Mouse (Mus musculus) spleen, adult 2 months (tissue): ENCODE measurements around the gene Arhgap31. TPM values are rescaled to one million over a fixed set of nuclear protein-coding genes. Genes with fewer than 3 reads are reported as not detected.

ENCODE experiments used
- DNase-seq, 2 experiments: peaks; one replicate each; pipeline versions ENCODE4 v3.0.0 to v3.0.0-alpha.2; 2012 to 2021; ENCODE audit warnings: low spot score in 2 of 2, low read depth in 1 of 2
- H3K27ac ChIP-seq: fragments of 200-500 bp; 2 replicates; pipeline ENCODE4 v1.5.1; 2012; ENCODE audit warnings: low read length, inconsistent platforms; ENCODE audit not compliant: insufficient read depth
- H3K27me3 ChIP-seq: fragments of 200-500 bp; 2 replicates; pipeline ENCODE4 v1.6.1; 2012; ENCODE audit warnings: mild to moderate bottlenecking, moderate library complexity, low read length, inconsistent platforms; ENCODE audit not compliant: control insufficient read depth, insufficient read depth
- H3K36me3 ChIP-seq: fragments of 200-500 bp; 2 replicates; pipeline ENCODE4 v1.6.1; 2012; ENCODE audit warnings: mild to moderate bottlenecking, low read length, inconsistent platforms; ENCODE audit not compliant: control insufficient read depth, insufficient read depth
- H3K4me1 ChIP-seq: fragments of 200-500 bp; 2 replicates; pipeline ENCODE4 v1.6.1; 2011; ENCODE audit warnings: inconsistent platforms; ENCODE audit not compliant: control insufficient read depth, insufficient read depth, insufficient read length
- H3K4me3 ChIP-seq: fragments of 200-500 bp; 2 replicates; pipeline ENCODE4 v1.5.1; 2011; ENCODE audit warnings: mild to moderate bottlenecking, inconsistent platforms; ENCODE audit not compliant: insufficient read depth, insufficient read length; ENCODE audit errors: extremely low read depth
- CTCF ChIP-seq: fragments of 200-500 bp; IDR thresholded peaks from 2 replicates; pipeline ENCODE4 v1.5.1; 2011; ENCODE audit warnings: mild to moderate bottlenecking, inconsistent platforms; ENCODE audit not compliant: insufficient read depth, insufficient read length, insufficient replicate concordance; ENCODE audit errors: extremely low read depth
- POLR2A ChIP-seq: fragments of 200-500 bp; IDR thresholded peaks from 2 replicates; pipeline ENCODE4 v1.6.1; 2011; ENCODE audit warnings: low read depth, low read length, inconsistent platforms
- WGBS: fragments of 180-500 bp; shearing (Covaris S2); methylation state at CpG from one replicate; pipeline ENCODE4 v1.1.7; 2018; 5-methylcytosine and 5-hydroxymethylcytosine counted together
- polyA plus RNA-seq: library from polyadenylated mRNA; depleted of rRNA; stranded (reverse); fragments of >200 nt; gene quantifications from 2 replicates; pipeline ENCODE4 v1.2.3, GENCODE M21; 2012; rRNA removed

The Arhgap31 gene
- polyA plus RNA-seq, 1 experiment: 3.7 TPM

GRCm38 (mm10) chr16:38555988-38556387, 157.1 kb downstream of the Arhgap31 start:
- Histone ChIP-seq H3K36me3 (no peaks in the 10 kb centered on the region), H3K4me1 (no peaks in the 10 kb centered on the region), H3K4me3 (no peak overlapping the region), H3K27ac (no peak overlapping the region), H3K27me3 (no peaks in the 10 kb centered on the region)
- no peak for DNase-seq
- WGBS: 87% methylated on average over 3 of the region's 3 CpGs
- no peak for TF ChIP-seq CTCF
- TF ChIP-seq POLR2A: no peak

- Histone ChIP-seq H3K4me1 (no peaks in the 10 kb centered on the region; the same call in 1 of the 2 replicates), H3K27me3 (no peaks in the 10 kb centered on the region), H3K36me3 (peaks cover 12% of the 10 kb centered on the region), H3K4me3 (peak within 1 kb of the TSS; percentile 75), H3K27ac (no peak within 1 kb of the TSS)
- DNase-seq: peak in 1 of 2 experiments; percentile 69
- 4% methylated on average over 54 of the region's 54 CpGs for WGBS
- TF ChIP-seq CTCF: no peak
- TF ChIP-seq POLR2A: peak; percentile 34
These were observed 163.3 kb downstream of the Arhgap31 start, which contains the start of gene Poglut1 for GRCm38 (mm10) chr16:38549479-38550396. TSS of gene Poglut1 (minus strand) at chr16:38550258.

Other genes starting within 250 kb of the Arhgap31 start
- 7.8 and 14.8 TPM in 2 replicates for gene Timmdc1, start 190.6 kb downstream of the Arhgap31 start, polyA plus RNA-seq
- 17.9 and 18.2 TPM in 2 replicates for gene Poglut1, start 163.0 kb downstream of the Arhgap31 start, polyA plus RNA-seq
- gene Tmem39a, start 154.6 kb downstream of the Arhgap31 start, polyA plus RNA-seq: 37.5 and 38.3 TPM in 2 replicates
- 1.5 and 2.3 TPM in 2 replicates for gene B4galt4, start 29.0 kb upstream of the Arhgap31 start, polyA plus RNA-seq
- gene Upk1b, start 87.1 kb upstream of the Arhgap31 start, polyA plus RNA-seq: 1.4 and 1.7 TPM in 2 replicates
- not detected in 2 replicates for gene 4930435E12Rik, start 115.5 kb upstream of the Arhgap31 start, polyA plus RNA-seq
- gene Igsf11, start 179.4 kb upstream of the Arhgap31 start, polyA plus RNA-seq: 0.20 and 0.21 TPM in 2 replicates